In the genomic region with DNA sequence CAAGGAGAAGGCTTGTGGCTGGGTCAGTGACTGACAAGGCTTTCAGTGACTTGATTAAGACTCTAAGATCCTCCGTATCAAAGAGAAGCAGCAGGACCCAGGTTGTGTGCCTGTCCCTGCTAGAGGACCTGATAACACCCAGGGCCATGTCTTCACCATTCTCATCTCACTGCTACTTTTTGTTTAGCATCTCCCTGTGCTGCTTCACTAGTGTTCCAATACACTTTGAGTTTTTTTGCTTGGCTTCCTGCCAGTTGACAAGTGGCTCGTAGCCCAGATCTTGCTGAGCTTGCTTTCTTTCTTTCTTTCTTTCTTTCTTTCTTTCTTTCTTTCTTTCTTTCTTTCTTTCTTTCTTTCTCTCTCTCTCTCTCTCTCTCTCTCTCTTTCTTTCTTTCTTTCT, we compare ENCODE assay signal across 24 mouse cellular contexts. TPM values are rescaled to one million over a fixed set of nuclear protein-coding genes. Genes with fewer than 3 reads are reported as not detected.
"Had no signal": no experiment of that assay in that cellular context is flagged by ENCODE, and none has a peak within 500 bp of the region (broad histone marks: within the 10 kb centered on the region; RNA-seq: fewer than 3 reads in every experiment).

No protein-coding gene starts in this region.

RNA-seq across cellular contexts. Expression of a gene that starts 12.5 kb away (rescaled TPM):
- polyA plus RNA-seq: limb, embryonic 10.5 days; limb, embryonic 11.5 days; limb, embryonic 12.5 days; limb, embryonic 13.5 days; limb, embryonic 14.5 days; limb, embryonic 15.5 days; liver, adult 2 months; liver, embryonic 16.5 days; lung, adult 2 months; lung, embryonic 14.5 days; lung, embryonic 16.5 days; lung, postnatal 0 days; macrophage; midbrain, embryonic 10.5 days; midbrain, embryonic 11.5 days; midbrain, embryonic 12.5 days; midbrain, embryonic 13.5 days; midbrain, embryonic 14.5 days; midbrain, embryonic 15.5 days; midbrain, embryonic 16.5 days; midbrain, postnatal 0 days; myocyte; neural tube, embryonic 11.5 days; neural tube, embryonic 12.5 days had no signal
